Mouse (Mus musculus): Measurements from ENCODE around the gene Ttc17. TPM values are rescaled to one million over a fixed set of nuclear protein-coding genes. Genes with fewer than 3 reads are reported as not detected.
A peak's percentile ranks its signal among the peaks of the same experiment; 100 is the strongest.

Gene Ttc17
- polyA plus RNA-seq, 1 experiment, result not detected

- no peak for TF ChIP-seq CTCF (IDR thresholded peaks at IDR 0.05; ENCODE audit: insufficient read depth, low read depth, low read length)
- no peak for TF ChIP-seq POLR2A (IDR thresholded peaks at IDR 0.05; ENCODE audit: insufficient read depth, low read depth, low read length)
- H3K27ac ChIP-seq (ENCODE audit: insufficient read depth, low read depth, low read length), result no peak overlapping the region
- WGBS, result 34% methylated on average over 5 of the region's 5 CpGs
- H3K4me3 ChIP-seq (ENCODE audit: insufficient read depth, low read depth, low read length), result no peak overlapping the region
- H3K4me1 ChIP-seq (ENCODE audit: control insufficient read depth, insufficient read depth, low read length), result peaks cover 16% of the 10 kb centered on the region
Measured at GRCm38 (mm10) chr2:94288086-94288485, 118.4 kb downstream of the Ttc17 start.

GRCm38 (mm10) chr2:94287435-94287834, 119.1 kb downstream of the Ttc17 start:
- no peak for TF ChIP-seq POLR2A (IDR thresholded peaks at IDR 0.05; ENCODE audit: insufficient read depth, low read depth, low read length)
- no peak for TF ChIP-seq CTCF (IDR thresholded peaks at IDR 0.05; ENCODE audit: insufficient read depth, low read depth, low read length)
- H3K27ac ChIP-seq (ENCODE audit: insufficient read depth, low read depth, low read length), result no peak overlapping the region
- WGBS, result 43% methylated on average over 7 of the region's 7 CpGs
- H3K4me1 ChIP-seq (ENCODE audit: control insufficient read depth, insufficient read depth, low read length), result peaks cover 16% of the 10 kb centered on the region
- H3K4me3 ChIP-seq (ENCODE audit: insufficient read depth, low read depth, low read length), result no peak overlapping the region

- peaks cover 9% of the 10 kb centered on the region for H3K4me1 ChIP-seq (ENCODE audit: control insufficient read depth, insufficient read depth, low read length)
- no peak overlapping the region for H3K27ac ChIP-seq (ENCODE audit: insufficient read depth, low read depth, low read length)
- no peak overlapping the region for H3K4me3 ChIP-seq (ENCODE audit: insufficient read depth, low read depth, low read length)
- WGBS, result 68% methylated on average over 6 of the region's 6 CpGs
- TF ChIP-seq POLR2A (IDR thresholded peaks at IDR 0.05; ENCODE audit: insufficient read depth, low read depth, low read length), result no peak
- no peak for TF ChIP-seq CTCF (IDR thresholded peaks at IDR 0.05; ENCODE audit: insufficient read depth, low read depth, low read length)
Measured at GRCm38 (mm10) chr2:94283526-94283925, 123.0 kb downstream of the Ttc17 start.

GRCm38 (mm10) chr2:94279596-94279995, 126.9 kb downstream of the Ttc17 start:
- 88% methylated on average over 5 of the region's 5 CpGs for WGBS

GRCm38 (mm10) chr2:94276103-94276502, 130.4 kb downstream of the Ttc17 start:
- no peak overlapping the region for H3K4me3 ChIP-seq (ENCODE audit: insufficient read depth, low read depth, low read length)
- no peak overlapping the region for H3K27ac ChIP-seq (ENCODE audit: insufficient read depth, low read depth, low read length)
- 93% methylated on average over 4 of the region's 4 CpGs for WGBS
- TF ChIP-seq CTCF (IDR thresholded peaks at IDR 0.05; ENCODE audit: insufficient read depth, low read depth, low read length) (no peak), POLR2A (IDR thresholded peaks at IDR 0.05; ENCODE audit: insufficient read depth, low read depth, low read length) (no peak)
- H3K4me1 ChIP-seq (ENCODE audit: control insufficient read depth, insufficient read depth, low read length), result peaks cover 13% of the 10 kb centered on the region; the same call in 1 of the 2 replicates

More at GRCm38 (mm10) chr2:94279596-94279995, 126.9 kb downstream of the Ttc17 start:
- TF ChIP-seq CTCF (IDR thresholded peaks at IDR 0.05; ENCODE audit: insufficient read depth, low read depth, low read length), result no peak
- TF ChIP-seq POLR2A (IDR thresholded peaks at IDR 0.05; ENCODE audit: insufficient read depth, low read depth, low read length), result no peak
- Histone ChIP-seq H3K27ac (ENCODE audit: insufficient read depth, low read depth, low read length) (no peak overlapping the region), H3K4me1 (ENCODE audit: control insufficient read depth, insufficient read depth, low read length) (no peaks in the 10 kb centered on the region), H3K4me3 (ENCODE audit: insufficient read depth, low read depth, low read length) (no peak overlapping the region)

- WGBS, result 39% methylated on average over 3 of the region's 3 CpGs
- H3K4me1 ChIP-seq (ENCODE audit: control insufficient read depth, insufficient read depth, low read length), result peaks cover 14% of the 10 kb centered on the region; the same call in 1 of the 2 replicates
- no peak overlapping the region for H3K4me3 ChIP-seq (ENCODE audit: insufficient read depth, low read depth, low read length)
- TF ChIP-seq POLR2A (IDR thresholded peaks at IDR 0.05; ENCODE audit: insufficient read depth, low read depth, low read length), result no peak
- no peak for TF ChIP-seq CTCF (IDR thresholded peaks at IDR 0.05; ENCODE audit: insufficient read depth, low read depth, low read length)
- no peak overlapping the region for H3K27ac ChIP-seq (ENCODE audit: insufficient read depth, low read depth, low read length)
Measured at GRCm38 (mm10) chr2:94275658-94276057, 130.8 kb downstream of the Ttc17 start.

- Histone ChIP-seq H3K27ac (ENCODE audit: insufficient read depth, low read depth, low read length) (peak overlapping the region; percentile 83), H3K4me3 (ENCODE audit: insufficient read depth, low read depth, low read length) (peak overlapping the region; percentile 57), H3K4me1 (ENCODE audit: control insufficient read depth, insufficient read depth, low read length) (peaks cover 14% of the 10 kb centered on the region; the same call in 1 of the 2 replicates)
- no peak for TF ChIP-seq CTCF (IDR thresholded peaks at IDR 0.05; ENCODE audit: insufficient read depth, low read depth, low read length)
- TF ChIP-seq POLR2A (IDR thresholded peaks at IDR 0.05; ENCODE audit: insufficient read depth, low read depth, low read length), result 0 out of 2 replicates have a peak, but pooled peaks have one; percentile 23
- 1% methylated on average over 71 of the region's 72 CpGs for WGBS
Measured at GRCm38 (mm10) chr2:94273154-94274021, 133.1 kb downstream of the Ttc17 start.

- Histone ChIP-seq H3K4me3 (ENCODE audit: insufficient read depth, low read depth, low read length) (no peak overlapping the region), H3K4me1 (ENCODE audit: control insufficient read depth, insufficient read depth, low read length) (peaks cover 20% of the 10 kb centered on the region; the same call in 1 of the 2 replicates), H3K27ac (ENCODE audit: insufficient read depth, low read depth, low read length) (no peak overlapping the region)
- TF ChIP-seq POLR2A (IDR thresholded peaks at IDR 0.05; ENCODE audit: insufficient read depth, low read depth, low read length) (no peak), CTCF (IDR thresholded peaks at IDR 0.05; ENCODE audit: insufficient read depth, low read depth, low read length) (no peak)
- 82% methylated on average over 10 of the region's 10 CpGs for WGBS
Measured at GRCm38 (mm10) chr2:94271176-94271575, 135.3 kb downstream of the Ttc17 start.

- Histone ChIP-seq H3K27ac (ENCODE audit: insufficient read depth, low read depth, low read length) (no peak overlapping the region), H3K4me1 (ENCODE audit: control insufficient read depth, insufficient read depth, low read length) (peaks cover 23% of the 10 kb centered on the region), H3K4me3 (ENCODE audit: insufficient read depth, low read depth, low read length) (no peak overlapping the region)
- 72% methylated on average over 8 of the region's 8 CpGs for WGBS
- no peak for TF ChIP-seq CTCF (IDR thresholded peaks at IDR 0.05; ENCODE audit: insufficient read depth, low read depth, low read length)
- no peak for TF ChIP-seq POLR2A (IDR thresholded peaks at IDR 0.05; ENCODE audit: insufficient read depth, low read depth, low read length)
Measured at GRCm38 (mm10) chr2:94268835-94269234, 137.7 kb downstream of the Ttc17 start.
